Mouse (Mus musculus): ENCODE data around the gene Lifr.

- TF ChIP-seq POLR2A (IDR thresholded peaks at IDR 0.05; ENCODE audit: insufficient read length, low read depth): no peak
- no peak for TF ChIP-seq POLR2AphosphoS2 (IDR thresholded peaks at IDR 0.05; ENCODE audit: insufficient read length, low read depth)
- TF ChIP-seq CEBPB (IDR thresholded peaks at IDR 0.05; ENCODE audit: insufficient read depth, poor library complexity, severe bottlenecking): no peak
- no peak for TF ChIP-seq MAX (IDR thresholded peaks at IDR 0.05; ENCODE audit: low read depth)
- no peak for TF ChIP-seq MYOD1 (IDR thresholded peaks at IDR 0.05; ENCODE audit: control insufficient read depth in 1 of 3, insufficient read length in 2 of 3, low read depth in 2 of 3)
- TF ChIP-seq USF1 (IDR thresholded peaks at IDR 0.05; ENCODE audit: low read depth): no peak
- no peak for TF ChIP-seq MYOG (IDR thresholded peaks at IDR 0.05; ENCODE audit: control insufficient read depth in 1 of 3, insufficient read depth in 1 of 3, insufficient read length in 2 of 3, low read depth in 2 of 3)
- no peak for TF ChIP-seq REST (IDR thresholded peaks at IDR 0.05; ENCODE audit: insufficient read depth, insufficient read length)
- TF ChIP-seq SRF (IDR thresholded peaks at IDR 0.05; ENCODE audit: control insufficient read depth, insufficient read length, low read depth): no peak
- no peak for TF ChIP-seq E2F4 (IDR thresholded peaks at IDR 0.05; ENCODE audit: insufficient read depth)
- no peak for TF ChIP-seq TCF12 (IDR thresholded peaks at IDR 0.05; ENCODE audit: insufficient read depth, poor library complexity, severe bottlenecking)
Measured at GRCm38 (mm10) chr15:7066752-7067151, 23.7 kb upstream of the Lifr start.

Data from myocyte (in vitro differentiated cells).